Mouse (Mus musculus) thymus, adult 2 months (tissue): Measurements from ENCODE around the gene Lipe. TPM values are rescaled to one million over a fixed set of nuclear protein-coding genes. Genes with fewer than 3 reads are reported as not detected.

Experiments used
- DNase-seq: peaks from one replicate; pipeline ENCODE4 v3.0.0; 2021
- H3K27ac ChIP-seq: fragments of 200-500 bp; 2 replicates; pipeline ENCODE4 v1.5.1; 2012; ENCODE audit warnings: low read length, control low read depth; ENCODE audit not compliant: control insufficient read depth, insufficient read depth
- H3K27me3 ChIP-seq: fragments of 200-500 bp; 2 replicates; pipeline ENCODE4 v1.6.1; 2012; ENCODE audit warnings: mild to moderate bottlenecking, low read length, moderate library complexity, mixed read lengths; ENCODE audit not compliant: control insufficient read depth, insufficient read depth
- H3K36me3 ChIP-seq: fragments of 200-500 bp; 2 replicates; pipeline ENCODE4 v1.6.1; 2012; ENCODE audit warnings: mild to moderate bottlenecking, low read length, moderate library complexity; ENCODE audit not compliant: control insufficient read depth, insufficient read depth
- H3K4me1 ChIP-seq: fragments of 200-500 bp; replicated peaks from 2 replicates; pipeline ENCODE4 v1.6.1; 2012; ENCODE audit warnings: low read length; ENCODE audit not compliant: control insufficient read depth, insufficient read depth
- H3K4me3 ChIP-seq: fragments of 200-500 bp; 2 replicates; pipeline ENCODE4 v1.5.1; 2012; ENCODE audit warnings: mild to moderate bottlenecking, low read length, control low read depth, moderate library complexity; ENCODE audit not compliant: control insufficient read depth, insufficient read depth
- CTCF ChIP-seq: fragments of 200-500 bp; IDR thresholded peaks from 2 replicates; pipeline ENCODE4 v1.5.1; 2012; ENCODE audit warnings: mild to moderate bottlenecking, control low read depth, low read length, moderate library complexity, borderline replicate concordance; ENCODE audit not compliant: control insufficient read depth, poor library complexity, insufficient read depth; ENCODE audit errors: extremely low read depth
- POLR2A ChIP-seq: fragments of 200-500 bp; IDR thresholded peaks from 2 replicates; pipeline ENCODE4 v1.6.1; 2012; ENCODE audit warnings: mild to moderate bottlenecking, low read length, control low read depth, moderate library complexity; ENCODE audit not compliant: control insufficient read depth, poor library complexity, insufficient read depth; ENCODE audit errors: extremely low read depth
- WGBS: fragments of 180-500 bp; shearing (Covaris S2); methylation state at CpG from one replicate; pipeline ENCODE4 v1.1.7; 2018; 5-methylcytosine and 5-hydroxymethylcytosine counted together
- polyA plus RNA-seq: library from polyadenylated mRNA; depleted of rRNA; stranded (reverse); fragments of >200 nt; gene quantifications from 2 replicates; pipeline ENCODE4 v1.2.3, GENCODE M21; 2012

Gene Lipe
- polyA plus RNA-seq, 1 experiment = 75.3 TPM

GRCm38 (mm10) chr7:25388916-25389315 is 9.6 kb downstream of the Lipe start:
- Histone ChIP-seq H3K27me3 (no peaks in the 10 kb centered on the region), H3K4me3 (no peak overlapping the region), H3K36me3 (peaks cover 11% of the 10 kb centered on the region; the same call in 1 of the 2 replicates), H3K27ac (no peak overlapping the region), H3K4me1 (peaks cover 24% of the 10 kb centered on the region)
- no peak for DNase-seq
- WGBS = 98% methylated on average over 7 of the region's 7 CpGs
- TF ChIP-seq CTCF = no peak
- TF ChIP-seq POLR2A = no peak

- no peak overlapping the region for H3K4me3 ChIP-seq
- peaks cover 24% of the 10 kb centered on the region for H3K4me1 ChIP-seq
- 96% methylated on average over 18 of the region's 18 CpGs for WGBS
- TF ChIP-seq POLR2A = no peak
- TF ChIP-seq CTCF = no peak
- no peak for DNase-seq
- H3K27me3 ChIP-seq = no peaks in the 10 kb centered on the region
- no peak overlapping the region for H3K27ac ChIP-seq
- peaks cover 11% of the 10 kb centered on the region; the same call in 1 of the 2 replicates for H3K36me3 ChIP-seq
These were observed 10.6 kb downstream of the Lipe start for GRCm38 (mm10) chr7:25387811-25388440.

- peak; percentile 27 for DNase-seq
- Histone ChIP-seq H3K36me3 (peaks cover 11% of the 10 kb centered on the region; the same call in 1 of the 2 replicates), H3K4me3 (no peak overlapping the region), H3K27me3 (no peaks in the 10 kb centered on the region), H3K27ac (peak overlapping the region; percentile 50; the same call in 1 of the 2 replicates), H3K4me1 (peaks cover 24% of the 10 kb centered on the region)
- no peak for TF ChIP-seq POLR2A
- no peak for TF ChIP-seq CTCF
- 43% methylated on average over 12 of the region's 12 CpGs for WGBS
These were observed 12.5 kb downstream of the Lipe start for GRCm38 (mm10) chr7:25385850-25386555.

DNA sequence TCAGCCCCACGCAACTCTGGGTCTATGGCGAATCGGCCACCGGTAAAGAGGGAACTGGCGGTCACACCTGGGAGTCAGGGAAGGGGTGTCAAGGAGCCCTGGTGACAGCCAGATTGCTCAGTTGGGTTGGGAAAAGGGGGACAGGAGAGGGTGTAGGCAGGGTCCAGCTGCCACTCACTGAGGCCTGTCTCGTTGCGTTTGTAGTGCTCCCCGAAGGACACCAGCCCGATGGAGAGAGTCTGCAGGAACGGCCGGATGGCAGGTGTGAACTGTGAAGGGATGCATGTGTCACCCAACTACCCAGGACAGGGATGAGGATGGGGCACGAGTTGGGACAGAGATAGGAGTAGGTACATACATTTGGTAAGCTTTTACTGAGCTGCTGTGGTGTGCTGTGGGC is 13.3 kb downstream of the Lipe start:
- H3K4me1 ChIP-seq = peaks cover 31% of the 10 kb centered on the region
- H3K4me3 ChIP-seq = no peak overlapping the region
- 77% methylated on average over 12 of the region's 12 CpGs for WGBS
- peaks cover 11% of the 10 kb centered on the region; the same call in 1 of the 2 replicates for H3K36me3 ChIP-seq
- DNase-seq = no peak
- TF ChIP-seq CTCF (no peak), POLR2A (no peak)
- H3K27me3 ChIP-seq = no peaks in the 10 kb centered on the region
- no peak overlapping the region for H3K27ac ChIP-seq

- TF ChIP-seq CTCF (no peak), POLR2A (no peak)
- H3K36me3 ChIP-seq = peaks cover 11% of the 10 kb centered on the region; the same call in 1 of the 2 replicates
- peaks cover 32% of the 10 kb centered on the region for H3K4me1 ChIP-seq
- WGBS = 25% methylated on average over 9 of the region's 9 CpGs
- no peak overlapping the region for H3K4me3 ChIP-seq
- DNase-seq = no peak
- no peak overlapping the region for H3K27ac ChIP-seq
- H3K27me3 ChIP-seq = no peaks in the 10 kb centered on the region
These were observed 13.7 kb downstream of the Lipe start for GRCm38 (mm10) chr7:25384818-25385217.

DNA sequence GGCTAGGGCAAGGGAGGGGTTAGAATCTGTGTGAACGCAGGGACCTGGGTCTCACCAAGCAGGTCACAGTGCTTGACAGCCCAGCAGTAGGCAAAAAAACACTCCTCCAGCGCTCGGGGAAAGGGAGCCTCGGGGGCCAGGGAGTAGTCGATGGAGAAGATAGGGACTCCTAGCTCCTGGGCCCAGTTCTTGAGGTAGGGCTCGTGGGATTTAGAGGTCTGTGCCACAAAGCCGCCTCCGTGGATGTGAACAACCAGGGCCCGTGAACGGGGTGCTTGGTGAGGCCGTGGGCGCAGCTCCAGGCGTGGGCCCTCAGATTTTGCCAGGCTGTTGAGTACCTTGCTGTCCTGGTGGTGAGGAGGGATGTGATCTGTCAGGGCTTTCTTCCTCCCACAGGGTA is 14.2 kb downstream of the Lipe start:
- no peak for DNase-seq
- H3K36me3 ChIP-seq = peaks cover 11% of the 10 kb centered on the region; the same call in 1 of the 2 replicates
- TF ChIP-seq CTCF (no peak), POLR2A (no peak)
- no peak overlapping the region for H3K4me3 ChIP-seq
- peaks cover 32% of the 10 kb centered on the region for H3K4me1 ChIP-seq
- WGBS = 56% methylated on average over 13 of the region's 13 CpGs
- no peaks in the 10 kb centered on the region for H3K27me3 ChIP-seq
- H3K27ac ChIP-seq = no peak overlapping the region
